Mouse (Mus musculus) hindbrain, postnatal 0 days (tissue): Measurements from ENCODE around the gene Sf3a3. TPM values are rescaled to one million over a fixed set of nuclear protein-coding genes. Genes with fewer than 3 reads are reported as not detected.

Experiments
- ATAC-seq: fragments of 200-750 bp; cut with Nextera tagmentation; 2 replicates; pipeline ENCODE4 v1.8.0; 2017; ENCODE audit warnings: mild to moderate bottlenecking, moderate TSS enrichment, moderate library complexity
- DNase-seq: peaks from one replicate; pipeline ENCODE4 v3.0.0-alpha.2; 2015; ENCODE audit warnings: low spot score
- H3K27ac ChIP-seq: fragments of 300-500 bp; sonication (generic); 2 replicates; pipeline ENCODE4 v1.5.1; 2014; ENCODE audit warnings: mild to moderate bottlenecking
- H3K27me3 ChIP-seq: fragments of 300-500 bp; sonication (generic); 2 replicates; pipeline ENCODE4 v1.6.1; 2014; ENCODE audit warnings: low read length, mixed read lengths; ENCODE audit not compliant: insufficient read depth
- H3K36me3 ChIP-seq: fragments of 300-500 bp; sonication (generic); 2 replicates; pipeline ENCODE4 v1.6.1; 2014; ENCODE audit warnings: low read length, mixed read lengths; ENCODE audit not compliant: insufficient read depth
- H3K4me1 ChIP-seq: fragments of 300-500 bp; sonication (generic); 2 replicates; pipeline ENCODE4 v1.6.1; 2014; ENCODE audit warnings: antibody characterized with exemption, low read length, mixed read lengths; ENCODE audit not compliant: insufficient read depth
- H3K4me2 ChIP-seq: fragments of 300-500 bp; sonication (generic); 2 replicates; pipeline ENCODE4 v1.6.1; 2014; ENCODE audit warnings: low read depth, mild to moderate bottlenecking, low read length, moderate library complexity, mixed read lengths
- H3K4me3 ChIP-seq: fragments of 300-500 bp; sonication (generic); 2 replicates; pipeline ENCODE4 v1.5.1; 2014; ENCODE audit warnings: low read length
- H3K9ac ChIP-seq: fragments of 300-500 bp; sonication (generic); replicated peaks from 2 replicates; pipeline ENCODE4 v1.6.1; 2014; ENCODE audit warnings: mild to moderate bottlenecking, low read length, moderate library complexity, mixed read lengths
- H3K9me3 ChIP-seq: fragments of 300-500 bp; sonication (generic); 2 replicates; pipeline ENCODE4 v1.6.1; 2016; ENCODE audit warnings: low read length, mixed read lengths
- CTCF ChIP-seq: IDR thresholded peaks from 2 replicates; pipeline ENCODE4 v1.5.1; 2016; ENCODE audit warnings: antibody characterized with exemption, control low read depth, low read depth
- WGBS: fragments of 180-500 bp; shearing (Covaris S2); extraction: QIAGEN DNeasy Blood & Tissue Kit; methylation state at CpG from one replicate; pipeline ENCODE4 v1.1.7; 2014; 5-methylcytosine and 5-hydroxymethylcytosine counted together
- polyA plus RNA-seq: library from polyadenylated mRNA; unstranded; fragments of >200 nt; fragmentation: Nextera tagmentation; extraction: Ambion mirVana; gene quantifications from 2 replicates; pipeline ENCODE4 v1.2.1, GENCODE M21; 2015
- total RNA-seq: library from RNA; depleted of rRNA; stranded (reverse); fragments of >200 nt; gene quantifications from 2 replicates; pipeline ENCODE4 v1.2.3, GENCODE M21; 2014

Sf3a3 gene
- total and polyA plus RNA-seq, 2 experiments from 2014 or later, result 18.7 to 79.7 TPM

DNA sequence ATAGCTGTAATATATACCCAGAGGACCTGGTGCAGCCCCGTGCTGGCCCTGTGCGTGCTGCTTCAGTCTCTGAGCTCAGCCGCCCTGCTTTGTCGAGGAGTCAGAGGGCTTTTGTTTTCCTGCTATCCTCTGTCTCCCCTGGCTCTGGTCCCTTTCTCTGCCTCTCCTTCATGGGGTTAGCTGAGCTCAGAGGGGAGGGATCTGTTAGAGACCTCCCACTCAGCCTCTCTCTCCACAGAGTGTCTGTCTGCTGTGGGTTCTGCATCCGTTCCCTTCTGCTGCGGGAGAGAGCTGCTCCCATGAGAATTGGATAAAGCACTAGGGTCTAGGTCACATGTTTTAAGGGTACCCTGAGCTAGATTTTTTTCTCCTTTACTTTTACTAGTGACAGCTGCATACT is 11.5 kb downstream of the Sf3a3 start:
- no peak for ATAC-seq
- DNase-seq, result no peak
- 78% methylated on average over 6 of the region's 6 CpGs for WGBS
- H3K4me2 ChIP-seq, result no peak overlapping the region
- H3K4me3 ChIP-seq, result no peak overlapping the region
- H3K4me1 ChIP-seq, result no peaks in the 10 kb centered on the region
- H3K27ac ChIP-seq, result no peak overlapping the region
- no peak for TF ChIP-seq CTCF
- peaks cover 86% of the 10 kb centered on the region for H3K36me3 ChIP-seq
- no peak overlapping the region for H3K9ac ChIP-seq
- no peaks in the 10 kb centered on the region for H3K9me3 ChIP-seq
- no peaks in the 10 kb centered on the region for H3K27me3 ChIP-seq

DNA sequence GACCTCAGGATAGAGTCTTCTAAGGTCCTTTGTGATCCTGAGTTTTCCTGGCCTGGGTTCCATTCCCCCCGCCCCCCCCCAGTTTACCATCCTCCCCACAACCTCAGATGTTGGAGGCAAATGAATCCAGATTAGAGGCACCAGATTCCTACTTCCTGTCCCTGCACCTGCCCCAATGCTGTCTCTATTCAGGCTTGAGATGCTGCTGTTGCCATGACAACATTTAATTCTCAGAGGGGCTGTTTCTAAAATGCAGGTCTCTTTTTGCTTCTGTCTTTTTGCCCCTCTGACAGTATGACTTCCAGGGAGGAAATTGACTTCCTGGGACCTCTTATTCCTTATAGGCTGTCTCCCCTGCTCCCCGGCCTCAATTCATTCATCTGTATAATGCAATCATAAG is 22.4 kb downstream of the Sf3a3 start:
- ATAC-seq, result no peak
- Histone ChIP-seq H3K9ac (no peak overlapping the region), H3K4me2 (no peak overlapping the region), H3K36me3 (peaks cover 6% of the 10 kb centered on the region; the same call in 1 of the 2 replicates), H3K4me3 (no peak overlapping the region), H3K27ac (peak overlapping the region; percentile 43; the same call in 1 of the 2 replicates), H3K9me3 (no peaks in the 10 kb centered on the region), H3K4me1 (no peaks in the 10 kb centered on the region), H3K27me3 (no peaks in the 10 kb centered on the region)
- TF ChIP-seq CTCF, result no peak
- WGBS, result 49% methylated on average over 2 of the region's 2 CpGs
- DNase-seq, result peak; percentile 66

DNA sequence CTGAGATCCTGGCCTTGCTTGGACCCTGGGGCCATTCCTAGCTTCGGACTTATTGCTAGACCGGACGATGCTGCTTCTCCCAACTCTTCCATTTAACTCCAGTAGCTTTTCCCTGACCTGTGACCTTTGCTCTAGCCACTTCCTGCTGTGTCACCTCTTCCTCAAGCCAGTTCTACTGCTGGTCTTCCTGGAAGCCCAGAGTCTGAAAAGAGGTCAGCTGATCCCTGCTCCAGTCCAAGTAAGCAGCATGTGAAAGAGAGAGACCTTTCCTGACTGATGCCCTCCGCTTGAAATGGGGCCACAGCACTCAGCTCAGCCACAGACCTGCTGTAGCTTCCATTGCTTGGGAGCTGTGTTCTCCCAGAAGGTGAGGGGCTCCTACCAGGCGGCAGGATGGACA is 22.9 kb downstream of the Sf3a3 start:
- H3K4me3 ChIP-seq, result no peak overlapping the region
- no peak overlapping the region for H3K9ac ChIP-seq
- no peak overlapping the region for H3K4me2 ChIP-seq
- H3K9me3 ChIP-seq, result no peaks in the 10 kb centered on the region
- H3K36me3 ChIP-seq, result 0 out of 2 replicates have a peak, but pooled peaks cover 4% of the 10 kb centered on the region
- H3K27me3 ChIP-seq, result no peaks in the 10 kb centered on the region
- 73% methylated on average over 5 of the region's 5 CpGs for WGBS
- peaks cover 4% of the 10 kb centered on the region; the same call in 1 of the 2 replicates for H3K4me1 ChIP-seq
- DNase-seq (no peak), ATAC-seq (no peak)
- no peak for TF ChIP-seq CTCF
- peak overlapping the region; percentile 43; the same call in 1 of the 2 replicates for H3K27ac ChIP-seq

DNA sequence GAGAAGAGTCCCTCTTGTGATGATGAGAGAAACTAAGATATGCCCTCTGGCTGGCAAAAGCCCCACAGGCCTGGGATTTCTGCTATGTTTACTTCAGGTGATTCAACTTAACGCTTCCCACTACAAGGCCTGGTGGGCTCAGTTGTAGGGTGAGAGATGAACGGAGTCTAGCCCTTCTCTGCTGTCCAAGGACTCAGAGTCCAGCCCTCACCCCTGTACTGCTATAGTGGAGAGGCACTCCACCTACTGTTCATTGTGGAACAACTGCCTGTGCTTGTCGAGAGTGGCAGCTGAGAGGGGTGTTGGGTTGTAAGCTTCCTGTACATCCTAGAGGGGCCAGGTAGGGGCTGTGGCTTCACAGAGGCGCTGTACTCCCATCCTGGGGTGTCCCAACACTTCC is 23.4 kb downstream of the Sf3a3 start:
- 58% methylated on average over 4 of the region's 4 CpGs for WGBS

DNA sequence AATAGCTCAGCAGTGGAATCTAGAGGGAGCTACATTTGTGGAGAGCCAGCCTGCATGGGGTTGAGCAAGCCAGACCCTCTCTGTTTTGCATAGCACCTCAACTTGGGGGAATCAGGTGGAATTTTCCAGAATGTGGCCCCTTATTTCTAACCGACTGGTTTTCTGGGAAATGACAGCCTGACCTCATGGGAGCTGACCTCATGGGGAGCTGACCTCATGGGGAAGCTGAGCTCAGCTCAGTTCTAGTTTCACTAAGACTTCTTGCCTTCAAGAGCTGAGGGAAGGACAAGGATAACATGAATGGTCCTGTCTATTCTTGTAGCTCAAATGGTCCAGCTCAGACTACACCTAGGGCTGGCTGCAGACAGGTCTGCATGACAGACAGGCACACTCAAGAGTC is 24.2 kb downstream of the Sf3a3 start:
- H3K27ac ChIP-seq, result no peak overlapping the region
- DNase-seq (no peak), ATAC-seq (no peak)
- no peaks in the 10 kb centered on the region for H3K27me3 ChIP-seq
- H3K4me1 ChIP-seq, result peaks cover 4% of the 10 kb centered on the region; the same call in 1 of the 2 replicates
- TF ChIP-seq CTCF, result no peak
- WGBS, result 71% methylated on average over 1 of the region's 1 CpGs
- no peak overlapping the region for H3K9ac ChIP-seq
- no peaks in the 10 kb centered on the region for H3K9me3 ChIP-seq
- no peaks in the 10 kb centered on the region for H3K36me3 ChIP-seq
- no peak overlapping the region for H3K4me2 ChIP-seq
- no peak overlapping the region for H3K4me3 ChIP-seq

More for the DNA sequence above, 23.4 kb downstream of the Sf3a3 start:
- Histone ChIP-seq H3K9me3 (no peaks in the 10 kb centered on the region), H3K4me3 (no peak overlapping the region), H3K36me3 (0 out of 2 replicates have a peak, but pooled peaks cover 4% of the 10 kb centered on the region), H3K4me2 (no peak overlapping the region), H3K4me1 (peaks cover 4% of the 10 kb centered on the region; the same call in 1 of the 2 replicates), H3K9ac (no peak overlapping the region), H3K27ac (no peak overlapping the region), H3K27me3 (no peaks in the 10 kb centered on the region)
- TF ChIP-seq CTCF, result peak; percentile 8; the same call in 1 of the 2 replicates
- no peak for ATAC-seq
- no peak for DNase-seq

DNA sequence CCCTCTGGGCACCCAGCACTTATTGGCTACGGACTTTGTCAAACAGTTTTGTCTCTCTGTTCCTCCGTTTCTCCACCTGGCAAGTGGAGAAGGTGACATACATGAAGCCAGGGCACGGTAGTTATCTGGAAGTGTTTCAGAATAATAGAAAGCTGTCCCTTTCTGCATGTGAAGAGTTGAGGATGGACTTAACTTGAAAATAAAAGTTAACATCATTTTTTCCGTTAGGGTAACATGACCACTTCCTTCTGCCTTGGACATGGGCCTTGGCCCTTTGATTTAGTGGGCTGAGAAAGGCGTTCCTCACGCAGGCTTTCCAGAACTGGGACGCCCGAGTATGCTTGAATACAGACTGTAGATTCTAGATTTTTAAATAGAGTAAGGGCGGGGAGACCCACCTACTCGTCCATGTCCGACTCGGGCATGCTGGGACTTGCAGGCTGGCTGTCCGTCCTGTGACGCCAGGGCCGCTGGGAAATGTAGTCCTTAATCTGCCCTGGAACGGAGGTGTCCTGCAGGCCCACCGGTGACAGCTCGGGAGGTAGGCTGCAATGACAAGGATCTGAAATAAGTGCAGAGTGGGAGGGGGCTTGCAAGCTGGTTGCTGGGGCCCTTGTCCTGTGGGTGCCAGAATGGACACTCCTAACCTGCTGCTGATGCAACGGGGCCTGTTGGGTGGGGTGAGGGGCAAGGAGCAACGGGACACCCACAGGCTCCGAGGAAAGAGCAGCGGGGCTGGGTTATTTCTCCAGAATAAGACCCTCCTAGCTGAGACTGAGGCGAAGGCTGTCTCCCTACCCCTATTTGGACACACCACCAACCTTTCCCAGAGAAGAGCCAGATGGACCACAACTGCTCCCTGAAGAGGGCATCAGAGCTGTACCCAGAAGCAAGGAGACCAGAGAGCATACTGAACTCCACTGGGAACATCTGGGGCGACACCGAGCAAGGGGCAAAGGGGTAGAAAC is 27.1 kb downstream of the Sf3a3 start, which contains the start of gene Inpp5b:
TSS of gene Inpp5b (plus strand) at position 475 of the 968 bp plus-strand sequence.
- H3K4me2 ChIP-seq, result peak within 1 kb of the TSS; percentile 74
- DNase-seq (peak; percentile 89), ATAC-seq (peak; percentile 86)
- peaks cover 4% of the 10 kb centered on the region; the same call in 1 of the 2 replicates for H3K4me1 ChIP-seq
- H3K27me3 ChIP-seq, result no peaks in the 10 kb centered on the region
- H3K4me3 ChIP-seq, result peak within 1 kb of the TSS; percentile 65
- no peaks in the 10 kb centered on the region for H3K9me3 ChIP-seq
- no peak for TF ChIP-seq CTCF
- peak within 1 kb of the TSS; percentile 43 for H3K27ac ChIP-seq
- peak within 1 kb of the TSS; percentile 62 for H3K9ac ChIP-seq
- 13% methylated on average over 25 of the region's 25 CpGs for WGBS
- 0 out of 2 replicates have a peak, but pooled peaks cover 8% of the 10 kb centered on the region for H3K36me3 ChIP-seq
